Mouse (Mus musculus): Measurements from ENCODE around the gene Tlx3.

Tlx3 gene

GRCm38 (mm10) chr11:33203383-33204328 lies at the start of gene Tlx3:
Tlx3 (minus strand) TSS chr11:33203589.
- DNase-seq, result peak; percentile 86 to 92

GRCm38 (mm10) chr11:33240295-33240694 lies 36.9 kb upstream of the Tlx3 start:
- DNase-seq, result no peak

DNA sequence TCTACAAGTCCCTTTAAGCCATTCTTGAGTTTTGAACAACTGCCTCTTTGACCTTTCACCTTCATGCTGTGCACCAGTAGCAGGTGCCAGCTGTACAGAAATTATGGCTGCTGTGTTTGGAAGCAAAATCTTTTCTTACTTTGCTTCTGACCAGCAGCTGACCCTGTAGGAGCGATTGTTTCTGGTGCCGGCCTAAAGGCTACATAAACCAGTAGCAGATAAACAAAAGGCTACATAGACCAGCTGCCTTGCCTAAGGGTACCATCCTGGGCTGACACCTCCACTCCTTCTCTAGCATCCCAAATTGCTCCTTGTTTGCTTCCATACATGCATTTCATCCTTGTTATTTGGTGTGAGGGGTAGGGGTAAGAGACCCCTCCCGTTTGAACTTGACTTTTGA lies 30.7 kb upstream of the Tlx3 start:
- DNase-seq, result no peak

DNA sequence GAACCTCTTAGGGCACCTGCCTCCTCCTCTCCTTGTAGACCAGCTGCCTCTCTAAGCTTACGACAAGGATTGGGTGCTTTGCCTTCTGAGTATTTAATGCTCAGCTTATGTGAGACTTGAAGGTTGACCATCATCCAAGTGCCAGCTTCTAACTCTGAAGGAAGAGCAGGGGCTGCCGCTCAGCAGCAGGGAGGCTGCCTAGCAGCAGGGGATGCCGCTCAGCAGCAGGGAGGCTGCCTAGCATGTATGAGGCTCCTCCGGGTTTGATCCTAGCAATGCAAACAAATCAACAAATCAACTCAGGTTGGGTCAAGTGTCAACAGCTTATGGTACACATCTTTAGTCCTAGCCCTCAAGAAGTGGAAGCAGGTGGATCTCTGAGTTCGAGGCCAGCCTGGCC lies 28.7 kb upstream of the Tlx3 start:
- DNase-seq, result no peak

- no peak for DNase-seq
These were observed 24.8 kb upstream of the Tlx3 start for GRCm38 (mm10) chr11:33228186-33228585.

- DNase-seq, result no peak
These were observed 23.1 kb upstream of the Tlx3 start for GRCm38 (mm10) chr11:33226516-33226915.

- DNase-seq, result no peak
These were observed 18.4 kb upstream of the Tlx3 start for GRCm38 (mm10) chr11:33221566-33222365.

DNA sequence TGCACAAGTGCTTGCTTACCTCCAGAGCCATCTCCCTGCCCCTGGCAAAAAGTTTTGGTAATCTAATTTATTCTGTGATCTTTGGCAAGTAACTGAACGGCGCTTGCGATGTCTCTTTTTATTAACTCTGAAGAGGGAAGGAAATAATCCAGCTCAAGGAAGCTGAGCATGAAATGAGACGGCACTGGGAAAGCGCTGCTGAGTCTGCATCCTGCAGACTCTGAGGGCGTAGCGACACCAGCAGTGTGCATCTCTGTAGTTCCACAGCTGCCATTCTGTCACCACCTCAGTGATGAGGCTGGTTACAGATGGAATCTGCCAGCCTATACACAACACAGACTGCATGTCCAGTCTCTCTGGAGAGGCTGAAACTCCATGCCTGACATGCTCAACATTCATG lies 17.4 kb upstream of the Tlx3 start:
- DNase-seq, result no peak

GRCm38 (mm10) chr11:33217384-33218079 lies 14.1 kb upstream of the Tlx3 start:
- peak; percentile 62 to 82 for DNase-seq

- DNase-seq, result peak in 1 of 2 experiments; percentile 52
These were observed 4.0 kb upstream of the Tlx3 start for GRCm38 (mm10) chr11:33207411-33207810.

DNA sequence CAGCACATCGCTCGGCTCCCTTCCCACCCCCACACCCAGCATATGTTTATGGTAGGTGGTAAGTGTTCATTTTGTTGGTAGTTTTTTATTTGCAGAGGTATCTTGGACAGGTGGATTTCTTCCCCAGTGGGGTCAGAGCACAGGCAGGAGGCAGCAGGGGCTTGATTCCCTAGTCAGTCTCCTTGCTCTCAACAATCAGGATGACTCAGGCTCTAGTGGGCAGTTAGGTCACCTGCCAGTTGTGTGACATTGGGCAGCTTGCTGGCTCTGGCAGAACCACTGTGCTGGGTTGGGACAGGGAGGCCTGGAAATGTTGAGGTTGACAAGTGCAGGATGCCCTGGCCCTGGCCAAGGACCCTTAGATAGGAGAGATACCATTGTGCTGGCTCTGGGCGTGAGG lies 1.6 kb upstream of the Tlx3 start:
- peak; percentile 30 to 39 for DNase-seq

DNA sequence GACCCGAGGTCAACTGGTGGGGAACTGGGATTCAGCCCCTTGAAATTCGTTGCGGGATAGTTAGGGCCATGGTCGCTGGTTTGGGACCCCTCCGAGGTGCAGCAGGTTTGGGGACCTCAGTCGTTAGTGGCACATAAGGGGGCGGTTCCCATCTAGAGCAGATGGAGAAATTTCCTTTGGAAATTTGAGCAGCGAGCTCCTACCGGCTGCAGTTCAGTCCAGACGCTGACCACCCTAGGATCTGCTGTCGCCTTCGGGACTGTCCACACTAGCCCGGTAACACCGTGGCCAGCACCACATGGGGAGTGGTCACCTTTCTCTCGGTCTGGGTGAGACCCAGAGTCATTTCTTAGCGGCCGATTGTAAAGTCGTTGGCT lies 928 bp upstream of the Tlx3 start:
- DNase-seq, result peak; percentile 44 to 61

- peak; percentile 64 to 68 for DNase-seq
These were observed 417 bp downstream of the Tlx3 start for GRCm38 (mm10) chr11:33202972-33203371.

DNA sequence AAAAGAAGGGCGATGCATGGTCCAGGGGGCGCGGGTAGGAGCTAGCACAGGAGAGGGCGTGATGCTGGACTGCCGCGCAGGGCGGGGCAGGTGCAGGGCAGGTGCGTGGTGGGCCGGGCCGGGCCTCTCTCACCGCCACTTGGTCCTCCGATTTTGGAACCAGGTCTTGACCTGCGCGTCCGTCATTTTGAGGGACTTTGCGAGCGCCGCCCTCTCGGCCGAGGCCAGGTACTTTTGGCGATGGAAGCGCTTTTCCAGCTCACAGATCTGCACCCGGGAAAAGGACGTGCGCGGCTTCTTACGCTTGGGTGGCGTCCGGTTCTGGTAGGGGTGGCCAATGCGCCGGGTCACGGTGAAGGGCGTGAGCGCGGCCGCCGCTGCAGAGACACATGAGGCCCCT lies 1.1 kb downstream of the Tlx3 start:
- DNase-seq, result peak; percentile 79 to 82

GRCm38 (mm10) chr11:33201626-33202010 lies 1.8 kb downstream of the Tlx3 start:
- DNase-seq, result peak; percentile 61 to 73

- peak; percentile 64 to 75 for DNase-seq
These were observed 2.4 kb downstream of the Tlx3 start for GRCm38 (mm10) chr11:33200764-33201625.

GRCm38 (mm10) chr11:33199906-33200763 lies 3.3 kb downstream of the Tlx3 start:
- peak; percentile 63 to 70 for DNase-seq

GRCm38 (mm10) chr11:33199117-33199514 lies 4.3 kb downstream of the Tlx3 start:
- DNase-seq, result peak; percentile 48 to 53

DNA sequence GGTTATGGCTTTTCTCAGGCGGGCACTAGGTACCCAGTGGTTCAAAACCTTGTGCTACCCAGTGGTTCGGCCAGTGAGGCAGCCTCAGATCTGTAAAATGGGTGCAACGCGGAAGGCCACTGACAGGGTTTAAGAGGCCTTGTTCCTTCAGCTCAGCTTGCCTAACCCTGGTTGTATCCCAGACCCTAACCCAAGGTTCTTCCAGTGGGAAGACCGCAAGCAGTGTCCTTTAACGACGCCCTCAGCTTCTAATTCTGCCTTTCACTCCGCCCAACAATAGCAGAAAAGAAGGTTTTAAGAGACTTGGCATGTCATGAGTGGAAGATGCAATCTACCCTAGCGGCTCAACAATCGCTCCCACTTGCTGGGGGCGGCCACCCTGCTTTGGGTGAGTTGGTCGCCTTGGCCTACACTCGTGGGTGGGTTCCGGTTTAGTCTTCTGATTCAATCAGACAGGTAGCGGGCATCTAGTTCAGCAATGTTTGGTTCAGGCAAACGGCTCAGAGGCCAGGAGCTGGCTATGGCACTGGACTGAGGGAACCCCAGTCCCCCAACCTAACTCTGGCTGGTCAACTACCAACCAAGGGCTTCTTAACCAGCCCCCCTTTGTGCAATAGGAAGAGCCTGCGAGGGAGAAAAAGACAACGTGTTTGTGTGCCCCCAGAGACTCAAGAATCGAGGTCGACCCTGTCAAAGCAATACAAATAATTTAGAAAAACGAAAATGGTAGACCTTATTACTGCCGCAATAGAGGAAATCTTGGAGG lies 4.9 kb downstream of the Tlx3 start:
- DNase-seq, result peak; percentile 33 to 36

DNA sequence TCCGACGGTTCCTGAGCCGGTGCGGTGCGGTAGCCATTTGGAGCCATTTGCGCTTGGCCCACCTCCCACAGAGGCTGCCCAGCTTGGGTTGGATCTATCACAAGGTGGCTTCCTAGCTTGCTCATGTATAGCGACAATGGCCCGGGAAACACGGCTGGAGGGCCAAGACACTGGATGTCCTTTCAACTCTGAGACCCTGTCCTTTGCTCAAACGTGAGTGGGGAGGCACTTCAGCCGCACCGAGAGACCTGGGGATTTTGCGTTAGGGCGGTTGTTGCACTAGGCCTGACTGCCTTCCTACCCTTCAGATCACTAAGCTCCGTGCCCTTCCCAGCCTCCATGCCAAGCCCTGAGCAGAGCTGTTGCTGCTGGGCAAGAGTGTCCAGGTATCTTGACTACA lies 5.7 kb downstream of the Tlx3 start:
- peak; percentile 68 to 69 for DNase-seq
